Mouse (Mus musculus): ENCODE data around the gene Smim14.

DNA sequence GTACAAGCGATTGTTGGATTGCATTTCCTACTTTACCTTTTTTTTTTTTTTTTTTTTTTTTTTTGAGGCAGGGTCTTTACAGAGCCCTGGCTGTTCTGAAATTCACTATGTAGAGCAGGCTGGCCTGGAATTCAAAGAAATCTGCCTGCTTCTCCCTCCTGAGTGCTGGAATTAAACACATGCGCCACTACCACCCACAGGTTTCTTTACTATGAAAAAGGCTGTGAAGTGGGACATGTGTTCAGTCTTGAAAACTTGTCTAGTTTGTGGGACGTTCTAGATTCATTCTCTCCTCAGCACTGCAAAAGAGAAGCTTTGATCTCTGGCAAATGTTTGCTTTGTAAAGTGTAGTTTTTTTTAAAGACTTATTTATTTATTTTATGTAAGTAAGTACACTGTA lies 4.9 kb upstream of the Smim14 start:
- TF ChIP-seq CTCF (IDR thresholded peaks at IDR 0.05; ENCODE audit: borderline replicate concordance, control insufficient read depth, extremely low read depth, insufficient read depth, low read length, poor library complexity), result no peak
- no peak for TF ChIP-seq POLR2A (IDR thresholded peaks at IDR 0.05; ENCODE audit: control insufficient read depth, extremely low read depth, insufficient read depth, low read length, poor library complexity)

Data from thymus, adult 2 months (tissue).